Mouse (Mus musculus) adrenal gland, adult 8-10 months (tissue): Measurements from ENCODE around the gene C2cd5. TPM values are rescaled to one million over a fixed set of nuclear protein-coding genes. Genes with fewer than 3 reads are reported as not detected.
"Not testable (repeated sequence)": the region's sequence is repeated elsewhere in the genome, so short reads cannot be mapped to it uniquely, and the experiment has no call there.

Experiments
- DNase-seq: peaks from one replicate; pipeline ENCODE4 v3.0.0; 2022
- total RNA-seq, 4 experiments: library from RNA; stranded (reverse); gene quantifications; 2 replicates each; pipeline ENCODE4 v1.2.4; 2022

C2cd5 gene
- total RNA-seq, 4 experiments from 2014 or later: 18.8 to 47.8 (median 33.3) TPM

GRCm38 (mm10) chr6:143012513-143013215, 87.3 kb downstream of the C2cd5 start:
- DNase-seq: no peak

- DNase-seq: no peak
Measured at GRCm38 (mm10) chr6:143008865-143009264, 91.1 kb downstream of the C2cd5 start.

- not testable (repeated sequence) for DNase-seq
Measured at GRCm38 (mm10) chr6:143005209-143005608, 94.7 kb downstream of the C2cd5 start.

- no peak for DNase-seq
Measured at GRCm38 (mm10) chr6:143004801-143005200, 95.1 kb downstream of the C2cd5 start.

GRCm38 (mm10) chr6:142998221-142998999, 101.5 kb downstream of the C2cd5 start:
- DNase-seq: no peak

GRCm38 (mm10) chr6:142996887-142997286, 103.1 kb downstream of the C2cd5 start:
- DNase-seq: no peak

- peak; percentile 12 for DNase-seq
Measured at GRCm38 (mm10) chr6:142995567-142995966, 104.4 kb downstream of the C2cd5 start.

- no peak for DNase-seq
Measured at GRCm38 (mm10) chr6:142994821-142995220, 105.1 kb downstream of the C2cd5 start.

GRCm38 (mm10) chr6:142993705-142994698, 105.9 kb downstream of the C2cd5 start:
- DNase-seq: no peak

- no peak for DNase-seq
Measured at GRCm38 (mm10) chr6:142992971-142993370, 107.0 kb downstream of the C2cd5 start.

- no peak for DNase-seq
Measured at GRCm38 (mm10) chr6:142992099-142992498, 107.8 kb downstream of the C2cd5 start.

- no peak for DNase-seq
Measured at GRCm38 (mm10) chr6:142991391-142992059, 108.4 kb downstream of the C2cd5 start.

GRCm38 (mm10) chr6:142990516-142990915, 109.4 kb downstream of the C2cd5 start:
- DNase-seq: no peak

GRCm38 (mm10) chr6:142989495-142989894, 110.4 kb downstream of the C2cd5 start:
- DNase-seq: no peak

GRCm38 (mm10) chr6:142988753-142989152, 111.2 kb downstream of the C2cd5 start:
- DNase-seq: no peak

- no peak for DNase-seq
Measured at GRCm38 (mm10) chr6:142988231-142988630, 111.7 kb downstream of the C2cd5 start.

- DNase-seq: no peak
Measured at GRCm38 (mm10) chr6:142987616-142988015, 112.3 kb downstream of the C2cd5 start.

- DNase-seq: not testable (repeated sequence)
Measured at GRCm38 (mm10) chr6:142986706-142987105, 113.2 kb downstream of the C2cd5 start.

- not testable (repeated sequence) for DNase-seq
Measured at GRCm38 (mm10) chr6:142985561-142986238, 114.2 kb downstream of the C2cd5 start.

- no peak for DNase-seq
Measured at GRCm38 (mm10) chr6:142979665-142980660, 120.0 kb downstream of the C2cd5 start.
